Mouse (Mus musculus): ENCODE measurements around the gene Adgrd1.
A peak's percentile ranks its signal among the peaks of the same experiment; 100 is the strongest.

Gene Adgrd1

DNA sequence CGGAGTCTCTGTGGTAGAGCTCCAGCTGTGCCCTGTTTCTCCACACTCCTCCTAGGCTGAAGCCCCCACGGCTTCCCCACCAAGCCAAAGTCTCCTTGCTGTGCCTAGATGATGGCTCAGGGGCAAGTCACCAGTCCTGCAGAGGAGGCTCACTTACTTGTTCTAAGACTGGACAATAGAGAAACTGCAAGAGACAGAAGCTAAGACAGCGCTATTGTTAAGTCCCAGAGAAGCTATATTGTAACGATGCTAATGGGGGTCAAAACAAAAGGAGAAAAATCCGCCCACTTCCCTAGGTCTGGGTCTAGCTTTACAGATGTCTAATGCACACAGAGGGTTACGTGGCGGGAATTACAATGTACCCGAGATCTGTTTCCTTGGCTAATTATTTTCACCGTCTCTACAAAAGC lies 59.4 kb downstream of the Adgrd1 start:
- DNase-seq (ENCODE audit: low read depth): no peak

- DNase-seq (ENCODE audit: low read depth): no peak
Observed at GRCm38 (mm10) chr5:129161372-129162051, 65.0 kb downstream of the Adgrd1 start.

DNA sequence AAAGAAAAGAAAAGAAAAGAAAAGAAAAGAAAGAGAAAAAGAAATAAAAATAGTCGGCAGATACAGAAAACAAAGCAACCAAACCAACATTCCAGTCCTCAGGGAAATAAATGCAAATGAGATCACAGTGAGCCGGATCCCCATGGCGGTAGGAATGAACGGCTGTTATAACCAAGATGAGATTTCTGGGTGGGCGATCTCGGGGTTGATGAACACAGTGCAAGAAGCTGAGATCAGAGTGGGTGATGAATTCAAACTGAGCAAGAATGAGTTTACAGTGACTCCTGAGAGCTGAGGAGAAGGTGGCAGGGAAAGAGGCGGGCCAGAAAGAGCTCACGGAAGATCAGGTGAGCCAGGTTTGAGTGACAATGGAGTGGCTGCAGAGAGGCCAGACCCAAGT lies 66.9 kb downstream of the Adgrd1 start:
- no peak for DNase-seq (ENCODE audit: low read depth)

GRCm38 (mm10) chr5:129164091-129164490 lies 67.5 kb downstream of the Adgrd1 start:
- DNase-seq (ENCODE audit: low read depth): no peak

GRCm38 (mm10) chr5:129164911-129165584 lies 68.5 kb downstream of the Adgrd1 start:
- no peak for DNase-seq (ENCODE audit: low read depth)

- no peak for DNase-seq (ENCODE audit: low read depth)
Observed at GRCm38 (mm10) chr5:129165595-129165994, 69.0 kb downstream of the Adgrd1 start.

- DNase-seq (ENCODE audit: low read depth): no peak
Observed at GRCm38 (mm10) chr5:129169090-129169489, 72.5 kb downstream of the Adgrd1 start.

DNA sequence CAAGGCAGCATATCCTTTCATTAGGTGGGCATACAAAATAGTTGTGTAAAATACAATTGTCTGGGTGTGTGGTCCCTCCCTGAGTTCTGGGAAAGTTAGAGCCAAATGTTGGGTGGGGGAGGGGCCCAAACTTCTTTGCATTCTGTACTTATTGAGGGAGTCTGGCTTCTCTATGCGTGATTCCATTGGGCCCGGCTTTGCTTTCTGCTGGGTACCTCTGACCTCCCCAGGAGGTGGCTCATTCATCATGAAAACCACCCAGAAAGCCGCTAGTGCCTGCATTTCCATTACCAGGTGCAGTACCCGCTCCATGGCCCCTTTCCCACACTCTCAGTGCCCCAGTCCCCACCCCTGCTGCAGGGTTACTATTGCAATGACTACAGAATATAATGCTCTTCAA lies 73.0 kb downstream of the Adgrd1 start:
- DNase-seq (ENCODE audit: low read depth): no peak

DNA sequence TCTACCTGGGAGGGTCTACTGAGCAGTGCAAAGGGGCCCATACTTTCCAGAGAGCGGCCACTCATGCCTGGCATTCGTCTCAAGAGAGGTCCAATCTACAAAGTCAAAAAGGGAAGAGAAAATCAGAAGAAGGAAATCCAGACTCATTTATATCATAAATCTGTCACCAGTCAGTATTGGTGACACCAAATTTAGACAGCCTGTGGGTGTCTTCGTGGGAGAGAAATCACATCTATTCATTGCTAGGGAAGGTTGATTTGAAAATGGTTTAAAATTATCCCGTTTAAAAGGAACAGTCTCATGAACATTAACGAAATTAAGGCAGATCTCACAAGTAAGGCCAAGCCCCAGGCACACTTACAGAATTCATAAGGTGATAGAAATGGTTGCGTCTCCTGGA lies 76.0 kb downstream of the Adgrd1 start:
- no peak for DNase-seq (ENCODE audit: low read depth)

GRCm38 (mm10) chr5:129175925-129176324 lies 79.4 kb downstream of the Adgrd1 start:
- no peak for DNase-seq (ENCODE audit: low read depth)

DNA sequence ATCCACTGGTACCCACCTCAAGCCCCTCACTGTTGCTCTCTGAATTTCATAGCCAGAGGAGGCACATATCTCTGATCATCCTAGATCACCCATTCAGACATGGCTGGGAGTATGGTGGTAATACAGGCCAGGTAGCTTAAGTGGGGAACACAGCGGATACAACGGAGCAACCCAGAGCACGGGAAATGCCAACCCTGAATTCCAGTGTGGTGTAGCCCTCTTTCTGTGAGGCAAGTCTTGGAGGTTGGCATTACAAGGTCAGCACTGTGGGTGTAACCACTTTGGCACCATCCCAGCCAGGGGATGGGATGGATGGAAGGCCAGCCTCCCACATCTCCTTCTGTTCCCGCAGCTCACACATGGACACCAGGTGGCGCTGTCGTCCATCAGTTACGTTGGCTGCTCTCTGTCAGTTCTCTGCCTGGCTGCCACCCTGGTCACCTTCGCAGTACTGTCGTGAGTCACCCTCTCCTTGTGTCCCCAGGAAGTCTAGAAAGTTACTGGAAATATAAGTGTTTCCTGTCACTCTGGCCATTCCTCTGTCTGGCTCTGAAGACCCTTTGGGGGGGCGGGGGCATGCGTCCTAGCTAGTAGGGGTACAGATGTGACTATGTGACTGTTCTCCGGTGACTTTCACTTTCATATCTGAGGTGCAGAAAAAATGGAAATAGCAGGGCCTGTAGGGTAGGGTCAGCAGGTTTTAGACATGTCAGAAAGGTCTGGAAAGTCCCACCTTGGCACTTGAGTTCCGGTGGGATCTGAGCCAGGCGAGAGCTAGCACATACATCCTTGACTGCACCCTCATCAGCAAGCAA lies 81.4 kb downstream of the Adgrd1 start:
- DNase-seq (ENCODE audit: low read depth): peak; percentile 85

DNA sequence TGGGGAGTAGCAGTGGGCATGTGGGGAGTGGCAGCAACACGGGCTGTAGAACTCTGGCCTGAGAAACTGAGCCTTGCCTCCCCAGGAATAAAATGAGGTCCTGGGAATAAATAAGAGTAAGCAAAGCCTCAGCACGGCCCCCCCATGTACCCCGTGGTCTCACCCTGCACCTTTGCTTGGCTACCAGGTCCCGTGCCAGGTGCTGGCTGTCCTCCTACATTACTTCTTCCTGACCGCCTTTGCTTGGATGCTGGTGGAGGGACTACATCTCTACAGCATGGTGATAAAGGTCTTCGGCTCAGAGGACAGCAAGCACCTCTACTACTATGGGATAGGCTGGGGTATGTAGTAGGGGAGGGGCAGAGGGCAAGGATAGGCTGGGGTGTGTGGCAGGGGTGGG lies 82.8 kb downstream of the Adgrd1 start:
- no peak for DNase-seq (ENCODE audit: low read depth)

DNA sequence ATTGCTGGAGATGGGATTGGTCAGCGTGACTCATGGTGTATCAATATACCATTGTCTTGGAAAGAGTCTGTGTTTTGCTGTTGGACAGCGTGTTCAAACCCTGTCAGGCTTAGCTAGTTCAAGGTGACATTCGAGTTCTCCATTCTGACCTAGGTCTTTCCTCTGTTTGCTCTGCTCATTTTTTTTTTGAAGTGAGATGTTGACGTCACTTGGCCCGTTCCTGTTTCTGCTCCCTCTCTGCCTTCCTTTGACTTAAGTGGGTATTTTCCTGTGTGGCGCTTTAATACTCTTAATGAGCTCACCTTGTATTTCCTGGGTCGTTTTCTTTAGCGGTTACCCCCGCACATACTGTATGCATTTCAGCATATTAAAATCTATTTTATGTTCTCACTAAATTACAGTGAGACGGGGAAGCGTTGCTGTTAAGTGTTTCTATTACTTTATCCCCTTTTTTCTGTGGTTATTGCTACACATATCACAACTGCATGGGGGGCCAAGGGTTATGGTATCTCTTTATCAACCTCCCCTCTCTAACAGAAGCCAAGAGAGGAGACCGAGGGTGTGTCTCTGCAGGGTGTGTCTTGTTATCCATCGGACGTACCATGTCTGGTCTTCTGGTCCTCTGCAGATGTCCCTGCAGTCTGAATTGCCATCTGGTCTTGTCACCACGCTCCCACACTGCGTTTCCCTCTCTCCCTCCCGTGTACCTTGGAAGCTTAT lies 83.6 kb downstream of the Adgrd1 start:
- DNase-seq (ENCODE audit: low read depth): no peak

DNA sequence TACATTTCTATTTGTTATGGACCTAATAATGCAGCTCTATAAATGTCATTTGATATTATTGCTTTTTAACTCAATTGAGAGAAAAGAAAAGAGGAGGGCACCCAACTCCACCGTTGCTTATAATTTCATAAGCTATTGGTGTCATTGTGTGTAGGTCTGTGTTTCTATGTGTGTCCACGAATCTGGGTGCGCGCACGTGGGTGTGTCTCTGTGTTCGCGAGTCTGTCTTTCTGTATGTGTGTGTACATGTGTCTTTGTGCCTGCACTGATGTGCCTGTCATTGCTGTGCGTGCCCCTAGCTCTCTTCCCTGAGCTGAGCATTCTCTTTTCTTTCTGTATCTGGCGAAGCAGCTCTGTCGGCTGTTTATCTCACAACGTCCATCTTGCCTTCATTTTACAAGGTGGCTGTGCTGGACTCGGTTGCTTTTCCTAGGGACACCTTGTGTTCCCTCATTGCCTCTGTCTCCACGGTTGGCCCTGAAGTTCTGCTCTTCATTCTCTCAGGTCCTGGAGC lies 84.2 kb downstream of the Adgrd1 start:
- DNase-seq (ENCODE audit: low read depth): no peak

DNA sequence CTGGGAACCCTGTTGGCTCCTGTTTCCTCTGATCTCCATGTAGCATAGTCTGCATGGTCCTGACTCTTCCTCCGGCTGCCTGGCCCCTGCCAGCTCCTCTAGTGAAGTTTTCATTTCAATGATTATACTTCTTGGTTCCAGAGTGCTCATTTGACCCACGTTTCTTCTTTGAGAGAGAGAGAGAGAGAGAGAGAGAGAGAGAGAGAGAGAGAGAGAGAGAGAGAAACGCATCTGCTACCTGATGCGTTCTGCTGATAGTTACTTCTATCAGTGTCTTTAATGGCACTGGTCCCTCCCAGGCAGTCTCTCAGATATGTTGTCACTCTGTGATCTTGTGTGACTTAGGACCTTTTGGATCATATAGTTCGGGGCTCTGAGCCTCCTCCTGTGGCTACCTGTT lies 84.9 kb downstream of the Adgrd1 start:
- DNase-seq (ENCODE audit: low read depth): no peak

- DNase-seq (ENCODE audit: low read depth): no peak
Observed at GRCm38 (mm10) chr5:129182554-129182953, 86.0 kb downstream of the Adgrd1 start.

DNA sequence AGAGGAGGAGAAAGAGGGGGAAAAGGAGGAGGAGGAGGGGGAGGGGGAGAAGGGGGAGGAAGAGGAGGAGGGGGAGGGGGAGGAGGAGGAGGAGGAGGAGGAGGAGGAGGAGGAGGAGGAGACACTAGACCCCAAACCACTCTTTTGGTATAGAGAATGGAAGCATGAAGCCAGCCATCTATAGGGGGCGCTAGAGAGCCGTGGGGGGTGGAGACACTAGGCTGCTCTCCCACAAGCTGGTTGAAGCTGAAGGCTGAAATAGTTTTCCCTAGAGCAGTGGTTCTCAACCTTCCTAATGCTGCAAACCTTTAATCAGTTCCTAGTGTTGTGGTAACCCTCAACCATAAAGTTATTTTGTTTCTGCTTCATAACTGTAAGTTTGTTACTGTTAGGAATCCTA lies 89.7 kb downstream of the Adgrd1 start:
- peak; percentile 18 for DNase-seq (ENCODE audit: low read depth)

GRCm38 (mm10) chr5:129186926-129187325 lies 90.4 kb downstream of the Adgrd1 start:
- DNase-seq (ENCODE audit: low read depth): no peak

- no peak for DNase-seq (ENCODE audit: low read depth)
Observed at GRCm38 (mm10) chr5:129189071-129189470, 92.5 kb downstream of the Adgrd1 start.

DNA sequence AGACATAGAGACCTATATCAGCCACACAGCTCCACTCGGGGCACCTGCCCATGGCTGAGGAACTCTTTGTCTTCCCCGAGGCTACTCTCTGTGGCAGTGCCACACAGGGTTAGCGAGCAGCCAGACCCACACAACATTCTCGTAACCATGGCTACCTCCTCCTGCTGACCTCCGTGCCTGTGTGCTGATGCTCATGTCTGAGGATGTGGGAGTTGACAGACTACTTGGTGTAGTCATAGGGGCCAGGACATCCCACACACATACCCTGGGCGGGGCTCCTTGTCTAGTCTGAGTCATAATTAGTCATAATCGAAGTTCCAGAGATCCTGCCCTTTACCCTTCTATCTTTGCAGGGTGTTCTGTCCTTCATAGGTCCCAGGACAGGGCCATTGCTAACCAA lies 93.5 kb downstream of the Adgrd1 start:
- DNase-seq (ENCODE audit: low read depth): no peak

DNA sequence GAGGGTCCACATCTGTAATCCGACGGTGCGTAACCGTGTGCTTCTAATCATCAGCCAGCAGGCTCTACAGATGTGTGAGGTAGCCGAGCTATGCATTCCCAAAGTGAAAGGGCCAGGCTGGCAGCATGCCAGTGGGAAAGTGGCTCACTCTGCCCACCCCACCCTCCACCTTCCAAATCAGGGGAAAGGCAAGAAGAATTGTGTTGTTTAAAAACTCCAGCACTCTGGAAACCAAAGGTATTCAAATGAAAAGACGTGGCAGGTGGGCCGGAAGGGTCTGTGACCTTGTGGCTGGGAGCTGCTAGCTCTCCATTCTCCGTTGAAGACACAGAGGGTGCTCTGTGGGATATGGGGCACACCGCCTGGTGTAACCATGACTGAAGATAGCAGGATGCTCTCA lies 100.0 kb downstream of the Adgrd1 start:
- no peak for DNase-seq (ENCODE audit: low read depth)

DNA sequence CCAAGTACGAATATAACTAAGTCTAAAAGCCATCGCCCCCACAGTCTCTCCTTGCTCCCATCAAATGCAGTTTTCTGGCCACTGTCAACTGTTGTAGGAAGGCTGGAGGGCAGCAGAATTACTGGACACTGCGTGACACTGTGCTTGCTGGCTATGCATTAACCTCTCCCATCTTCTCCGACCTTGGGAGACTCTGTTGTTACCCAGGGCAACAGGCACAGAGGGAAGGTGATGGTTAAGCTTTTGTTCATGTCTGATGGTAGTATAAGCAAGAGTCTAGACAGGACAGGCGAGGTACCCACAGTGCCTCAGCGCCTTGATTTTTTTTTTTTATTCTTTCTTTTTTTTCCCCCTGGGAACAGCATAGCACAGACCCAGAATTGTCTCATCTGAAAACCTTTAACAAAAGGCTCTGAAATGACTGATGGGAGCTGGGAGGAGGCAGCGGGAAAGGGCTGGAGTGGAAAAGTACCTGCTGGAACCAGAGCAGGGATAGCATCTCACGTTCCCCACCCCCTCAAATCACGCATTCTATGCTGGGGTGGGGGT lies 100.5 kb downstream of the Adgrd1 start:
- DNase-seq (ENCODE audit: low read depth): no peak

Measured in naive thymus-derived CD4-positive, alpha-beta T cell, adult 2 months (primary cell).